Mouse (Mus musculus) stomach, embryonic 14.5 days (tissue): ENCODE data around the gene Gm49320. TPM values are rescaled to one million over a fixed set of nuclear protein-coding genes. Genes with fewer than 3 reads are reported as not detected.
A peak's percentile ranks its signal among the peaks of the same experiment; 100 is the strongest.

Source experiments
- ATAC-seq: fragments of 200-750 bp; cut with Nextera tagmentation; 2 replicates; pipeline ENCODE4 v1.8.0; 2017; ENCODE audit warnings: low read depth, moderate TSS enrichment; ENCODE audit not compliant: insufficient number of reproducible peaks, insufficient read depth, low FRiP score
- H3K27ac ChIP-seq: fragments of 300-500 bp; sonication (generic); 2 replicates; pipeline ENCODE4 v1.5.1; 2014; ENCODE audit warnings: mild to moderate bottlenecking, low read length, moderate library complexity, mixed read lengths
- H3K27me3 ChIP-seq: fragments of 300-500 bp; sonication (generic); 2 replicates; pipeline ENCODE4 v1.6.1; 2014; ENCODE audit warnings: low read length, control low read depth, mixed read lengths; ENCODE audit not compliant: control insufficient read depth, insufficient read depth
- H3K36me3 ChIP-seq: fragments of 300-500 bp; sonication (generic); 2 replicates; pipeline ENCODE4 v1.6.1; 2014; ENCODE audit warnings: mild to moderate bottlenecking, control low read depth, low read length, moderate library complexity, mixed read lengths; ENCODE audit not compliant: control insufficient read depth, insufficient read depth
- H3K4me1 ChIP-seq: fragments of 300-500 bp; sonication (generic); 2 replicates; pipeline ENCODE4 v1.6.1; 2014; ENCODE audit warnings: low read length, control low read depth, mixed read lengths; ENCODE audit not compliant: control insufficient read depth, insufficient read depth
- H3K4me2 ChIP-seq: fragments of 300-500 bp; sonication (generic); replicated peaks from 2 replicates; pipeline ENCODE4 v1.6.1; 2014; ENCODE audit warnings: low read depth, low read length, control low read depth
- H3K4me3 ChIP-seq: fragments of 300-500 bp; sonication (generic); 2 replicates; pipeline ENCODE4 v1.5.1; 2014; ENCODE audit warnings: low read depth, low read length, control low read depth
- H3K9ac ChIP-seq: fragments of 300-500 bp; sonication (generic); replicated peaks from 2 replicates; pipeline ENCODE4 v1.6.1; 2014; ENCODE audit warnings: low read depth, mild to moderate bottlenecking, control low read depth, low read length, moderate library complexity, mixed read lengths
- H3K9me3 ChIP-seq: fragments of 300-500 bp; sonication (generic); 2 replicates; pipeline ENCODE4 v1.6.1; 2016; ENCODE audit warnings: low read depth, low read length, control low read depth; ENCODE audit not compliant: control insufficient read depth
- WGBS: fragments of 180-500 bp; shearing (Covaris S2); extraction: QIAGEN DNeasy Blood & Tissue Kit; methylation state at CpG from one replicate; pipeline ENCODE4 v1.1.7; 2014; 5-methylcytosine and 5-hydroxymethylcytosine counted together
- polyA plus RNA-seq: library from polyadenylated mRNA; unstranded; fragments of >200 nt; fragmentation: Nextera tagmentation; extraction: Ambion mirVana; gene quantifications from 2 replicates; pipeline ENCODE4 v1.2.1, GENCODE M21; 2014

The Gm49320 gene
- polyA plus RNA-seq, 1 experiment from 2014 or later = 2.4 TPM

GRCm38 (mm10) chr8:4216791-4217621 lies 21.7 kb upstream of the Gm49320 start, which contains the start of gene Prr36:
TSS of gene Prr36 (minus strand) at chr8:4217459.
- Histone ChIP-seq H3K9me3 (no peaks in the 10 kb centered on the region), H3K36me3 (no peaks in the 10 kb centered on the region), H3K4me1 (no peaks in the 10 kb centered on the region), H3K27me3 (no peaks in the 10 kb centered on the region), H3K27ac (peak within 1 kb of the TSS; percentile 4; the same call in 1 of the 2 replicates), H3K4me2 (peak within 1 kb of the TSS; percentile 68), H3K4me3 (peak within 1 kb of the TSS; percentile 44), H3K9ac (peak within 1 kb of the TSS; percentile 28; the same call in 1 of the 2 replicates)
- WGBS = 2% methylated on average over 44 of the region's 44 CpGs
- peak; percentile 57 for ATAC-seq

- H3K4me1 ChIP-seq = no peaks in the 10 kb centered on the region
- ATAC-seq = no peak
- H3K9ac ChIP-seq = no peak overlapping the region
- H3K27ac ChIP-seq = no peak overlapping the region
- 79% methylated on average over 3 of the region's 3 CpGs for whole genome bisulfite sequencing
- H3K9me3 ChIP-seq = no peaks in the 10 kb centered on the region
- no peaks in the 10 kb centered on the region for H3K36me3 ChIP-seq
- H3K27me3 ChIP-seq = no peaks in the 10 kb centered on the region
- H3K4me3 ChIP-seq = no peak overlapping the region
- no peak overlapping the region for H3K4me2 ChIP-seq
Observed at GRCm38 (mm10) chr8:4219617-4220016, 19.0 kb upstream of the Gm49320 start.

DNA sequence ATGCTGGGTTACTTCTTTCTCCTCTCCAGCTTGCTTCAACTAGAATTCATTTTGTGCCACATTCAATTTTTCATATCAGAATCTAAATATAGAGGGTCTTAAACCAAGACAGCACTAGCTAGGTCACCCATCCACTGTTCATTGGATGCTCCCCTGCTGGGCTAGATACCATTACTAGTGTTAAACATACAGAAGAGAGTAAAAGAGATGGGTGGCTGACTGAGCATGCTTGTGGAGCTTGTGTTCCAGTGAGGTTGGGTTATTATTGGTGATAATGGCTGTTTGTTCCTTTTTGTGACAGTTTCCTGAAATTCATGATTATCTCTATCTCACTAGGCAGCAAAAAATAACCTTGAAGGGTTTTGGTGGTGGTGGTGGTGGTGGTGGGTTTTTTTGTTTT lies 16.6 kb upstream of the Gm49320 start:
- Histone ChIP-seq H3K4me2 (no peak overlapping the region), H3K4me3 (no peak overlapping the region), H3K36me3 (no peaks in the 10 kb centered on the region), H3K9me3 (no peaks in the 10 kb centered on the region), H3K27ac (no peak overlapping the region), H3K27me3 (no peaks in the 10 kb centered on the region), H3K9ac (no peak overlapping the region), H3K4me1 (no peaks in the 10 kb centered on the region)
- ATAC-seq = no peak

GRCm38 (mm10) chr8:4226323-4226722 lies 12.3 kb upstream of the Gm49320 start:
- peak overlapping the region; percentile 53 for H3K4me2 ChIP-seq
- H3K27me3 ChIP-seq = no peaks in the 10 kb centered on the region
- peak overlapping the region; percentile 27 for H3K4me3 ChIP-seq
- no peaks in the 10 kb centered on the region for H3K9me3 ChIP-seq
- H3K36me3 ChIP-seq = no peaks in the 10 kb centered on the region
- no peak for ATAC-seq
- H3K27ac ChIP-seq = no peak overlapping the region
- 26% methylated on average over 4 of the region's 4 CpGs for WGBS
- H3K4me1 ChIP-seq = no peaks in the 10 kb centered on the region
- no peak overlapping the region for H3K9ac ChIP-seq

DNA sequence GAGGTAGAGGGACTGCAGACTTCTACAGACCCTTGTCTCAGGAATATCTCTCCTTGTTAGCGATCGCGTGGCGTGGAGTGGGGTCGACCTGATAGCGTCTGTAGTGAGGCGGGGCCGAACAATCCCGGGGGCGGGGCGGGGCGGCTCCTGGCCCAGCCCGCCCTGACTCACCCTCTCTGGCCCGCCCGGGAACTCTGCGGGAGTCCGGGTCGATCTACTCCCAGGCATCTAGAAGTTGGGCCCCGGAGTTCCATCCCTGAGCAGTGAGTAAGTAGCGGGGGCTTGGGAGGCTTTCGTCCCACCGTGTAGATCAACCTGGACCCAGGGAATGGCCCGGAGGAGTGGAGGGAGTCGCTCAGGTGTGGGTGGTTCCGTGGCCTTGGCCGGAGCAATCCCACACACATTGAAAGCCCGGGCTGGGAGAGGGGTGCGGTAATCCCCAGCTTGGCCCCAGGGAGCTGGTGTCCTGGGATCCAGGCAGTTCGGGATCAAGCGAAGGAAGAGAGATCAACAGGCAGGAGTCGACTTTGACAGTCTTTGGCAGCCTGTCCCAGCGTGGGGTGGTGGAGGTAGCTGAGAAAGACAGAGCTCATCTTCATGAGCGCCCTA lies 11.8 kb upstream of the Gm49320 start, which contains the start of gene Lrrc8e:
Gene Lrrc8e, plus strand, starts transcription at position 89 of the 609 bp plus-strand sequence.
- no peaks in the 10 kb centered on the region for H3K9me3 ChIP-seq
- H3K4me3 ChIP-seq = peak within 1 kb of the TSS; percentile 27
- no peaks in the 10 kb centered on the region for H3K36me3 ChIP-seq
- no peaks in the 10 kb centered on the region for H3K27me3 ChIP-seq
- 5% methylated on average over 33 of the region's 33 CpGs for WGBS
- no peaks in the 10 kb centered on the region for H3K4me1 ChIP-seq
- no peak within 1 kb of the TSS for H3K27ac ChIP-seq
- no peak within 1 kb of the TSS for H3K9ac ChIP-seq
- H3K4me2 ChIP-seq = peak within 1 kb of the TSS; percentile 53
- peak; percentile 80 for ATAC-seq

DNA sequence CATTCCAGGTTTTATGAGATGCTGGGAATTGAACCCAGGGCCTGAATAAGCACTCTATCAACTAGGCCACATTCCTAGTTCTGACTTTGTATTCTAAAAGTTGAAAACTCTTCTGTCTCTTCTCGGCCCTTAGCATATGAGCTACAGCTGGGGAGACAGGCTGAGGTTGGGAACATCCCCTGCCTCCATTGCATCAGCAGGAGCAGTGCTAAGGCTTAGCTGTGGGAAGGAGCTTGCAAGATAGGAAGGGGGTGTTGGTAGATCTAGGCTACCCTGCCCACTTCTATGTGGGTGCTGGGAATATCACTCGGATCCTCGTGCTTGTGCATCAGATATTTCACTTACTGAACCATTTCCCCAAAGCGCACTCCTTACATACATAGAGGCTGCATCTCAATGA lies 10.7 kb upstream of the Gm49320 start:
- no peak overlapping the region for H3K27ac ChIP-seq
- no peak overlapping the region for H3K4me2 ChIP-seq
- H3K9me3 ChIP-seq = no peaks in the 10 kb centered on the region
- no peak overlapping the region for H3K4me3 ChIP-seq
- H3K4me1 ChIP-seq = no peaks in the 10 kb centered on the region
- WGBS = 95% methylated on average over 4 of the region's 4 CpGs
- H3K27me3 ChIP-seq = no peaks in the 10 kb centered on the region
- no peaks in the 10 kb centered on the region for H3K36me3 ChIP-seq
- ATAC-seq = no peak
- no peak overlapping the region for H3K9ac ChIP-seq

- no peaks in the 10 kb centered on the region for H3K36me3 ChIP-seq
- no peak for ATAC-seq
- no peak overlapping the region for H3K27ac ChIP-seq
- H3K4me2 ChIP-seq = no peak overlapping the region
- no peaks in the 10 kb centered on the region for H3K27me3 ChIP-seq
- no peaks in the 10 kb centered on the region for H3K4me1 ChIP-seq
- no peak overlapping the region for H3K4me3 ChIP-seq
- no peak overlapping the region for H3K9ac ChIP-seq
- whole genome bisulfite sequencing = 67% methylated on average over 5 of the region's 5 CpGs
- H3K9me3 ChIP-seq = no peaks in the 10 kb centered on the region
Observed at GRCm38 (mm10) chr8:4229784-4230183, 8.9 kb upstream of the Gm49320 start.

DNA sequence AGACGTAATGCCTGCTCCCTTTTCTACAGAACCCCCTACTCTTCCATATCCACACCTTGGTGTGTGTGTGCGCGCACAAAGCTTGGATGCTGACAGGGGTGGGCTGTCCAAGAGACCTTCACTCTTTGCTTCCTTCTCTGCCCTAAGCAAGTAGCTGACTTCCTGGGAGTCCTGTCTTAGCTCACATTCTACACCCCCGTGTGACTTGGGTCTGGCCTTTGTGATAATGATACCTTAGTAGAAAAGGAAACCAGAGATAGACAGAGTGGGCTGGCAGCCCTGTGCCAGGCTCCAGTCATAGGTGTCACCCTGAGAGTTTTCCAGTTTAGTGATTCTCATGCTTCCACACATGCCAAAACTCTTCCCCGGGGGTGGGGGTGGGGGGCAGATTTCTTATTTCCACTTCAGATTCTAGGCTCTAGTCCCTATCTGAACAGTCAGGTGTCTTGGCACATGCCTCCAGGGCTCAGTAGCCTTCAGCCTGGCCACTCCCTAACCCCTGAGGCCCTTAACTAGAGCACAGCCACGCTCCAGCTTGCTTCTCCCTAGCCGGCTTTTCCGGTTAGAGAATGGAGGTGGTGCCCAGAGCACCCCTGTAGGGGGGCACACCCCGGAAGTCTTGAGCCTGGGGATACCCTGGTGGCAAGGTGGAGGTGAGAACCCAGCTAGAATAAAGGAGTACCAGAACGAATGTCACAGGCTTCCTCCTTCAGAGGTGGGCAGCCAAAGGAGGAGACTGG lies 7.9 kb upstream of the Gm49320 start:
- Histone ChIP-seq H3K27ac (no peak overlapping the region), H3K4me2 (no peak overlapping the region), H3K9ac (no peak overlapping the region), H3K27me3 (no peaks in the 10 kb centered on the region), H3K36me3 (no peaks in the 10 kb centered on the region), H3K4me3 (no peak overlapping the region), H3K4me1 (no peaks in the 10 kb centered on the region), H3K9me3 (no peaks in the 10 kb centered on the region)
- WGBS = 56% methylated on average over 10 of the region's 10 CpGs
- ATAC-seq = peak; percentile 60; the same call in 1 of the 2 replicates
